Mouse (Mus musculus): Measurements from ENCODE around the gene Gsk3a.
A peak's percentile ranks its signal among the peaks of the same experiment; 100 is the strongest.

Gene Gsk3a

DNA sequence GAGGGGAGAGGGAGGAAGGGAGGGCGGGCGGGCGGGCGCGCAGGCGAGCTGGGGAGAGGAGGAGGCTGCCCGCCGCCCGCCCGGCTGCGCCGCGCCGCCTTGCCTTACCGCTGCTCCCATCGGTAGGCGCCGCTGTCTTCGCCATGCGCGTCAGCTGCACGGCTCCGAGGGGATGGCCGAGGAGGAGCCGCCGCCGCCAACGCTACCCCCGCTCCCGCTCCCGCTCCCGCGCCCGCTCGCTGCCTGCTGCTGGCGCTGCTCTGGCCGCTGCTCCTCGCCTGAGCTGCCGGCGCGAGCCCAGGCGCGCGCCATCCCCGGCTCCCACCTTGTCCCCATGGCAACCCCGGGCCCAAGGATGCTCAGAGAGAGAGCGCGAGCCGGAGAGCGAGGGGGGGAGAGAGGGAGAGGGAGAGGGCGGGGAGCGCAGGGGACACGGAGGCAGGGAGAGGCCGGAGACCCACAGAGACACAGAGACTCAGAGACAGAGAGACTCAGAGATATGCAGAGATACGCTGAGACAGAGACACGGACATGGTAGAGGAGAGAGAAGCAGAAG lies 58.0 kb downstream of the Gsk3a start, which contains the start of gene Pou2f2:
Gene Pou2f2 (minus strand): TSS at position 121 of the 556 bp plus-strand sequence.
- peak; percentile 95 for DNase-seq

DNA sequence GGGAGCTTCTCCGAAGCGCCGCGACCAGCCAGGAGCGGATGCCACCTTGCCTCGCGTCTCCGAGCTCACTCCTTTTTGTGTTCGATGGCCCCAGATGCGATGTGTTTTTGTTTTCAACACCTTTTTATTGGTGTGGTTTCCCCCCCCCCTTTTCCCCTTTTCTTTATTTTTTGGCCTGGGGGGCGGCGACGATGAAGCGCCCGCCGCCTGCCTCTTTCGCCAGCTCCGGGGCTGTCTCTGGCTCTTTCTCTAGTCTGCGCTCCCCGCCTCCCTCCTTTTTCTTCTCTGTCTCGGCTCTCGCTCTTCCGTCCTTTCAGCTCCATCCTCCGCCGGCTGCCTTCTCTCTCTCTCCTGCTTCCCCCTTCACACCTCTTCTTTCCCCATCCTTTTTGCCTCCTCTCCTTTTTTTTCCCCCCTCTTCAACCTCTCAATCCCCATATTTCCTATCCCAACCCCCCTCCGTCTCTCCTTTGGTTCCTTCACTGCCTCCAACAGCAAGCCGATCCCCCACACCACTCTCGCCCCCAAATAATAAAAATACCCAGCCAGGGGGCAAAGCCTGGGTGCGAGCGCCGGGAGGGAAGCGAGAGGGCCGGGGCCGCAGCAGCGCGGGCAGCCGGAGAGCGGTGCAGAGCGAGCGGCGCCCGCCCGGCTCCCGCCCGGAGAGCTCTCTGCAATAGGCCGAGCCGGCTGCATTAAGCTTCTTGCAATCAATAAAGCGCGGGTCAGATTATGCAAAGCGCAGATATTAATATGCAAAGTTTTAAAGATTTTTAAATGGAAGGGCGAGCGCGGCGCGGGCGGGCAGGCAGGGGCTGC lies 58.7 kb downstream of the Gsk3a start:
- DNase-seq: peak; percentile 40

DNA sequence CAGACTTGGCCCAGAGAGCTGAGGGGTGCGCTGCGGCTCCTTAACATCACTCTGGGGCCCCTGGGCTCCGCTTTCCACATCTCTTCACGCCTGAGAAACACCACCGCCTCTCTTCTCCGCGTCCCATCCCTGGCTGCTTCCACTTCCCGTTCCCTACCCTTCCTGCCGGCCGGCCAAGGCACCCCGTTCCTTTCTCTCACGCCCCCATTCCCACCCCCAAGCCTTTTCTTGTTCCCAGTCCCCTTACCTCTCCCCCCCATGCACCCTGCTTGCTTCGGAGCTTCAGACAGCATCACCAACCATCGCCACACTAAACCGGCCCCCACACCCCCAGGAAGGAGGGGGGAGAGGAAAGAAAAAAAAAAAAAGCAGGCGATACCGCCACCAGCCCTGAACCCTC lies 59.3 kb downstream of the Gsk3a start:
- peak; percentile 34 for DNase-seq
